Comparison of ENCODE assay signal across 8 mouse cellular contexts in genomic region chr13:32964989-32965811, GRCm38 (mm10). TPM values are rescaled to one million over a fixed set of nuclear protein-coding genes. Genes with fewer than 3 reads are reported as not detected.
A peak's percentile ranks its signal among the peaks of the same experiment; 100 is the strongest.
DNase-seq lines count a peak whose midpoint lies in the region; ATAC-seq and TF ChIP-seq lines count a peak whose summit lies in the region.

TSS of gene Serpinb6b (plus strand) at chr13:32965209.

- H3K9ac ChIP-seq in CH12.LX (ENCODE audit: insufficient read depth, low read depth): no peak within 1 kb of the TSS
- H3K9ac ChIP-seq in forebrain, embryonic 13.5 days: no peak within 1 kb of the TSS
- no peak within 1 kb of the TSS for H3K9ac ChIP-seq in hindbrain, embryonic 11.5 days (ENCODE audit: low read depth, low read length)
- H3K9ac ChIP-seq in limb, embryonic 14.5 days (ENCODE audit: low read depth, low read length, severe bottlenecking): peak within 1 kb of the TSS; percentile 40
- no peak within 1 kb of the TSS for H3K9ac ChIP-seq in midbrain, embryonic 13.5 days (replicated peaks)
- peak within 1 kb of the TSS; percentile 64 for H3K9ac ChIP-seq in stomach, embryonic 16.5 days (ENCODE audit: low read length)

- dilution Hi-C loops in CH12.LX (cut with MboI; ENCODE audit: extremely low pct_ligation_motif_present, extremely low pct_unique_long_range_greater_than_20kb, low sequenced_read_pairs): no loop called here

- TF ChIP-seq POLR2A in CH12.LX (IDR thresholded peaks at IDR 0.05; ENCODE audit: low read depth, low read length): no peak
- TF ChIP-seq POLR2A in limb, embryonic 14.5 days (IDR thresholded peaks at IDR 0.05; ENCODE audit: borderline replicate concordance, extremely low read depth, insufficient read depth, insufficient read length): no peak

- no peaks in the 10 kb centered on the region for H3K79me2 ChIP-seq in CH12.LX (replicated peaks; ENCODE audit: control insufficient read depth, extremely low read depth, insufficient read depth, poor library complexity, severe bottlenecking)

- TF ChIP-seq CTCF in CH12.LX (conservative IDR thresholded peaks at IDR 0.05 in 1 of 2, IDR thresholded peaks at IDR 0.05 in 1 of 2; ENCODE audit: low read depth in 2 of 2, low read length in 2 of 2): peak; percentile 19 to 56; a peak in 2 of 4 replicates

- no peak for TF ChIP-seq EP300 in CH12.LX (IDR thresholded peaks at IDR 0.05; ENCODE audit: low read length)

- DNase-seq in CH12.LX (ENCODE audit: extremely low read depth): peak; percentile 66
- peak; percentile 79 for DNase-seq in adrenal gland, adult 2 months
- peak; percentile 42 for DNase-seq in hindbrain, embryonic 11.5 days (ENCODE audit: low spot score)
- peak; percentile 33 for DNase-seq in limb, embryonic 14.5 days (ENCODE audit: low spot score)
- no peak for DNase-seq in c-Kit-positive CD71-positive TER-119-positive erythroid progenitor cells, embryonic 14.5 days (ENCODE audit: low spot score)

- H3K27me3 ChIP-seq in CH12.LX (replicated peaks): no peaks in the 10 kb centered on the region
- no peaks in the 10 kb centered on the region for H3K27me3 ChIP-seq in forebrain, embryonic 13.5 days
- no peaks in the 10 kb centered on the region for H3K27me3 ChIP-seq in hindbrain, embryonic 11.5 days (ENCODE audit: control insufficient read depth, insufficient read depth, low read length)
- no peaks in the 10 kb centered on the region for H3K27me3 ChIP-seq in limb, embryonic 14.5 days (ENCODE audit: control insufficient read depth, insufficient read depth, low read length)
- no peaks in the 10 kb centered on the region for H3K27me3 ChIP-seq in midbrain, embryonic 13.5 days
- no peaks in the 10 kb centered on the region for H3K27me3 ChIP-seq in stomach, embryonic 16.5 days (ENCODE audit: control insufficient read depth, insufficient read depth, low read length)

- H3K36me3 ChIP-seq in CH12.LX (replicated peaks in 1 of 2; ENCODE audit: control insufficient read depth in 1 of 2, insufficient read depth in 1 of 2, low read length in 1 of 2): peaks cover 0 to 20% of the 10 kb centered on the region in 2 experiments
- H3K36me3 ChIP-seq in forebrain, embryonic 13.5 days (ENCODE audit: poor library complexity, severe bottlenecking): no peaks in the 10 kb centered on the region
- no peaks in the 10 kb centered on the region for H3K36me3 ChIP-seq in hindbrain, embryonic 11.5 days (ENCODE audit: control insufficient read depth, insufficient read depth, low read length)
- H3K36me3 ChIP-seq in limb, embryonic 14.5 days (ENCODE audit: control insufficient read depth, insufficient read depth, low read length): no peaks in the 10 kb centered on the region
- no peaks in the 10 kb centered on the region for H3K36me3 ChIP-seq in midbrain, embryonic 13.5 days
- H3K36me3 ChIP-seq in stomach, embryonic 16.5 days (ENCODE audit: control insufficient read depth, insufficient read depth, low read length): no peaks in the 10 kb centered on the region

- no peak within 1 kb of the TSS for H3K27ac ChIP-seq in CH12.LX (ENCODE audit: insufficient read depth, low read depth)
- no peak within 1 kb of the TSS for H3K27ac ChIP-seq in forebrain, embryonic 13.5 days
- H3K27ac ChIP-seq in hindbrain, embryonic 11.5 days (ENCODE audit: low read depth, low read length): no peak within 1 kb of the TSS
- no peak within 1 kb of the TSS for H3K27ac ChIP-seq in limb, embryonic 14.5 days (replicated peaks; ENCODE audit: low read depth, low read length)
- no peak within 1 kb of the TSS for H3K27ac ChIP-seq in midbrain, embryonic 13.5 days
- H3K27ac ChIP-seq in stomach, embryonic 16.5 days (ENCODE audit: low read length): no peak within 1 kb of the TSS

- 59% methylated on average over 14 of the region's 16 CpGs for WGBS in forebrain, embryonic 13.5 days
- WGBS in hindbrain, embryonic 11.5 days: 39% methylated on average over 16 of the region's 16 CpGs
- 38% methylated on average over 14 of the region's 16 CpGs for WGBS in limb, embryonic 14.5 days
- 45% methylated on average over 16 of the region's 16 CpGs for WGBS in midbrain, embryonic 13.5 days
- 33% methylated on average over 16 of the region's 16 CpGs for WGBS in stomach, embryonic 16.5 days

- H3K4me2 ChIP-seq in CH12.LX (ENCODE audit: insufficient read depth, low read depth, poor library complexity, severe bottlenecking): peak within 1 kb of the TSS; percentile 86
- peak within 1 kb of the TSS; percentile 26 for H3K4me2 ChIP-seq in forebrain, embryonic 13.5 days
- H3K4me2 ChIP-seq in hindbrain, embryonic 11.5 days (replicated peaks; ENCODE audit: low read depth, low read length): peak within 1 kb of the TSS; percentile 31
- peak within 1 kb of the TSS; percentile 38 for H3K4me2 ChIP-seq in limb, embryonic 14.5 days (replicated peaks; ENCODE audit: low read depth, low read length, severe bottlenecking)
- H3K4me2 ChIP-seq in midbrain, embryonic 13.5 days (replicated peaks): peak within 1 kb of the TSS; percentile 40
- peak within 1 kb of the TSS; percentile 58 for H3K4me2 ChIP-seq in stomach, embryonic 16.5 days (ENCODE audit: low read depth, low read length)

- ATAC-seq in forebrain, embryonic 13.5 days: 0 out of 2 replicates have a peak, but pooled peaks have one; percentile 21
- peak; percentile 49; the same call in 1 of the 2 replicates for ATAC-seq in hindbrain, embryonic 11.5 days (ENCODE audit: low FRiP score)
- no peak for ATAC-seq in limb, embryonic 14.5 days (ENCODE audit: low FRiP score, low read depth)
- peak; percentile 65; the same call in 1 of the 2 replicates for ATAC-seq in midbrain, embryonic 13.5 days
- ATAC-seq in stomach, embryonic 16.5 days (ENCODE audit: insufficient read depth, low FRiP score): peak; percentile 38; the same call in 1 of the 2 replicates

- no peaks in the 10 kb centered on the region for H3K9me3 ChIP-seq in CH12.LX (replicated peaks; ENCODE audit: low read length)
- no peaks in the 10 kb centered on the region for H3K9me3 ChIP-seq in forebrain, embryonic 13.5 days (replicated peaks)
- no peaks in the 10 kb centered on the region for H3K9me3 ChIP-seq in hindbrain, embryonic 11.5 days (ENCODE audit: control insufficient read depth, low read length)
- no peaks in the 10 kb centered on the region for H3K9me3 ChIP-seq in limb, embryonic 14.5 days (ENCODE audit: control insufficient read depth, low read length)
- no peaks in the 10 kb centered on the region for H3K9me3 ChIP-seq in midbrain, embryonic 13.5 days
- H3K9me3 ChIP-seq in stomach, embryonic 16.5 days (replicated peaks; ENCODE audit: control insufficient read depth, low read length): no peaks in the 10 kb centered on the region

- H3K4me3 ChIP-seq in CH12.LX (replicated peaks in 1 of 3; ENCODE audit: low read depth in 2 of 3, low read length in 2 of 3, poor library complexity in 1 of 3): peak within 1 kb of the TSS; percentile 43 to 64 (median 60)
- H3K4me3 ChIP-seq in forebrain, embryonic 13.5 days: no peak within 1 kb of the TSS; the same call in 1 of the 2 replicates
- no peak within 1 kb of the TSS for H3K4me3 ChIP-seq in hindbrain, embryonic 11.5 days (ENCODE audit: low read depth, low read length)
- peak within 1 kb of the TSS; percentile 18 for H3K4me3 ChIP-seq in limb, embryonic 14.5 days (replicated peaks; ENCODE audit: low read length)
- peak within 1 kb of the TSS; percentile 19 for H3K4me3 ChIP-seq in midbrain, embryonic 13.5 days (replicated peaks)
- H3K4me3 ChIP-seq in stomach, embryonic 16.5 days (replicated peaks; ENCODE audit: low read length): peak within 1 kb of the TSS; percentile 40

- H3K4me1 ChIP-seq in CH12.LX (ENCODE audit: control insufficient read depth in 1 of 2, insufficient read depth in 2 of 2): peaks cover 0 to 29% of the 10 kb centered on the region in 2 experiments; a peak in 2 of 4 replicates
- no peaks in the 10 kb centered on the region for H3K4me1 ChIP-seq in forebrain, embryonic 13.5 days
- no peaks in the 10 kb centered on the region for H3K4me1 ChIP-seq in hindbrain, embryonic 11.5 days (replicated peaks; ENCODE audit: control insufficient read depth, insufficient read depth, low read length)
- peaks cover 5% of the 10 kb centered on the region; the same call in 1 of the 2 replicates for H3K4me1 ChIP-seq in limb, embryonic 14.5 days (ENCODE audit: control insufficient read depth, insufficient read depth, low read length)
- H3K4me1 ChIP-seq in midbrain, embryonic 13.5 days (replicated peaks): 0 out of 2 replicates have a peak, but pooled peaks cover 3% of the 10 kb centered on the region
- peaks cover 7% of the 10 kb centered on the region; the same call in 1 of the 2 replicates for H3K4me1 ChIP-seq in stomach, embryonic 16.5 days (ENCODE audit: control insufficient read depth, insufficient read depth, low read length)

- no peak; the same call in none of the 2 replicates for TF ChIP-seq RAD21 in CH12.LX (IDR thresholded peaks at IDR 0.05; ENCODE audit: low read depth, low read length)

- in situ Hi-C loops in CH12.LX (cut with MboI; ENCODE audit: low pct_ligation_motif_present, low pct_unique_long_range_greater_than_20kb, low sequenced_read_pairs): loop anchor here (5.0 kb wide), 1 partner anchor 58 kb away; no protein-coding TSS in a partner anchor

TF ChIP-seq in CH12.LX, 34 proteins besides CTCF, POLR2A, EP300 and RAD21:
- TF ChIP-seq MXI1 (IDR thresholded peaks at IDR 0.05; ENCODE audit: low read depth, low read length): no peak
- no peak for TF ChIP-seq ZC3H11A (IDR thresholded peaks at IDR 0.05; ENCODE audit: low read depth, low read length)
- peak; percentile 25; the same call in 1 of the 2 replicates for TF ChIP-seq SMC3 (IDR thresholded peaks at IDR 0.05; ENCODE audit: low read depth, low read length)
- no peak for TF ChIP-seq USF1 (IDR thresholded peaks at IDR 0.05; ENCODE audit: low read depth, low read length)
- 0 out of 2 replicates have a peak, but pooled peaks have one; percentile 15 for TF ChIP-seq TCF12 (IDR thresholded peaks at IDR 0.05; ENCODE audit: low read depth, low read length)
- no peak for TF ChIP-seq E2F4 (IDR thresholded peaks at IDR 0.05; ENCODE audit: insufficient replicate concordance, low read depth, low read length)
- no peak for TF ChIP-seq NRF1 (IDR thresholded peaks at IDR 0.05; ENCODE audit: low read depth, low read length)

RNA-seq across cellular contexts. Expression of gene Serpinb6b, which starts in this region (rescaled TPM):
- total RNA-seq in CH12.LX (2012; rRNA removed) (9.8 and 11.9 TPM in 2 replicates), CH12.LX (2014; rRNA removed) (38.9 and 44.1 TPM in 2 replicates)
- polyA plus RNA-seq in CH12.LX (2012; ENCODE audit: insufficient read length, low read depth): 41.2 and 43.1 TPM in 2 replicates
- 10 to 100 TPM; 28.3 to 31.1 TPM for total RNA-seq in adrenal gland, adult 2 months (2021)
- polyA plus RNA-seq in adrenal gland, adult 2 months (2012; rRNA removed): 6.2 and 7.3 TPM in 2 replicates
- polyA plus RNA-seq in forebrain, embryonic 13.5 days (2015; fragmentation: Nextera tagmentation; extraction: Ambion mirVana): 0.49 and 0.70 TPM in 2 replicates
- polyA plus RNA-seq in hindbrain, embryonic 11.5 days (2014; fragmentation: Nextera tagmentation; extraction: Ambion mirVana): 0.75 and 0.76 TPM in 2 replicates
- 0.73 and 1.0 TPM in 2 replicates for polyA plus RNA-seq in limb, embryonic 14.5 days (2012; rRNA removed)
- polyA plus RNA-seq in limb, embryonic 14.5 days (2014; fragmentation: Nextera tagmentation; extraction: Ambion mirVana): 1.5 and 1.6 TPM in 2 replicates
- polyA plus RNA-seq in midbrain, embryonic 13.5 days (2015; fragmentation: Nextera tagmentation; extraction: Ambion mirVana): 0.61 and 0.86 TPM in 2 replicates
- 4.5 and 4.8 TPM in 2 replicates for polyA plus RNA-seq in stomach, embryonic 16.5 days (2015; fragmentation: Nextera tagmentation; extraction: Ambion mirVana)

Comparison
In these comparisons a context has a peak if more than half of its experiments do, and no peak if none do; other contexts are left out.
1. Peak in ATAC-seq and H3K4me2 ChIP-seq in forebrain, embryonic 13.5 days; RNA of the gene not detected or under 1 TPM.
2. Peak in DNase-seq, ATAC-seq and H3K4me2 ChIP-seq in hindbrain, embryonic 11.5 days; RNA of the gene not detected or under 1 TPM.
3. Peak in ATAC-seq, H3K4me3 ChIP-seq and H3K4me2 ChIP-seq in midbrain, embryonic 13.5 days; RNA of the gene not detected or under 1 TPM.
4. H3K4me2 ChIP-seq: peak in every context shown above with its lines; median percentile 86 in CH12.LX; 58 in stomach, embryonic 16.5 days; 40 in midbrain, embryonic 13.5 days; 38 in limb, embryonic 14.5 days; 31 in hindbrain, embryonic 11.5 days; 26 in forebrain, embryonic 13.5 days.
5. H3K4me3 ChIP-seq: peak in CH12.LX (3 of 3), limb, embryonic 14.5 days (single experiment) and stomach, embryonic 16.5 days (single experiment); none in forebrain, embryonic 13.5 days (single experiment) and hindbrain, embryonic 11.5 days (single experiment).
6. H3K9ac ChIP-seq: peak in limb, embryonic 14.5 days (single experiment) and stomach, embryonic 16.5 days (single experiment); none in CH12.LX (single experiment), forebrain, embryonic 13.5 days (single experiment), hindbrain, embryonic 11.5 days (single experiment) and midbrain, embryonic 13.5 days (single experiment).